Mouse (Mus musculus) cerebellum, adult 2 months (tissue): ENCODE results near the gene Gm44596. TPM values are rescaled to one million over a fixed set of nuclear protein-coding genes. Genes with fewer than 3 reads are reported as not detected.
"Not testable (repeated sequence)": the region's sequence is repeated elsewhere in the genome, so short reads cannot be mapped to it uniquely, and the experiment has no call there.

ENCODE experiments used
- DNase-seq, 2 experiments: peaks; one replicate each; pipeline ENCODE4 v3.0.0; 2021
- H3K27ac ChIP-seq: fragments of 200-500 bp; 2 replicates; pipeline ENCODE4 v1.5.1; 2012; ENCODE audit warnings: low read length, control low read depth, inconsistent platforms; ENCODE audit not compliant: insufficient read depth
- H3K27me3 ChIP-seq: fragments of 200-500 bp; 2 replicates; pipeline ENCODE4 v1.6.1; 2012; ENCODE audit warnings: inconsistent platforms, mild to moderate bottlenecking, low read length, moderate library complexity; ENCODE audit not compliant: control insufficient read depth, insufficient read depth
- H3K4me1 ChIP-seq: fragments of 200-500 bp; 2 replicates; pipeline ENCODE4 v1.6.1; 2011; ENCODE audit warnings: low read length; ENCODE audit not compliant: control insufficient read depth, insufficient read depth
- H3K4me3 ChIP-seq: fragments of 200-500 bp; replicated peaks from 2 replicates; pipeline ENCODE3; 2011; ENCODE audit warnings: mild to moderate bottlenecking, low read depth, low read length, control low read depth; ENCODE audit not compliant: insufficient read depth
- CTCF ChIP-seq: fragments of 200-500 bp; IDR thresholded peaks from 2 replicates; pipeline ENCODE4 v1.5.1; 2011; ENCODE audit warnings: low read depth, mild to moderate bottlenecking, control low read depth, low read length, moderate library complexity, borderline replicate concordance; ENCODE audit not compliant: insufficient read depth
- POLR2A ChIP-seq: fragments of 200-500 bp; IDR thresholded peaks from 2 replicates; pipeline ENCODE4 v1.6.1; 2011; ENCODE audit warnings: low read length, control low read depth, borderline replicate concordance; ENCODE audit not compliant: insufficient read depth
- WGBS: fragments of 180-500 bp; shearing (Covaris S2); methylation state at CpG from one replicate; pipeline ENCODE4 v1.1.7; 2018; 5-methylcytosine and 5-hydroxymethylcytosine counted together
- polyA plus RNA-seq: library from polyadenylated mRNA; depleted of rRNA; stranded (reverse); fragments of >200 nt; gene quantifications from 2 replicates; pipeline ENCODE4 v1.2.3, GENCODE M21; 2012

Gm44596 gene
- polyA plus RNA-seq, 1 experiment = not detected

GRCm38 (mm10) chr6:128364721-128365120, 10.6 kb upstream of the Gm44596 start:
- Histone ChIP-seq H3K27me3 (no peaks in the 10 kb centered on the region), H3K27ac (no peak overlapping the region), H3K4me1 (peaks cover 3% of the 10 kb centered on the region; the same call in 1 of the 2 replicates), H3K4me3 (no peak overlapping the region)
- 67% methylated on average over 6 of the region's 6 CpGs for WGBS
- no peak for DNase-seq
- TF ChIP-seq CTCF (no peak), POLR2A (no peak)

- Histone ChIP-seq H3K27me3 (no peaks in the 10 kb centered on the region), H3K4me3 (no peak overlapping the region), H3K27ac (no peak overlapping the region), H3K4me1 (peaks cover 3% of the 10 kb centered on the region; the same call in 1 of the 2 replicates)
- TF ChIP-seq POLR2A (no peak), CTCF (no peak)
- DNase-seq = no peak
- 90% methylated on average over 5 of the region's 5 CpGs for WGBS
Observed at GRCm38 (mm10) chr6:128366466-128366865, 8.8 kb upstream of the Gm44596 start.

- Histone ChIP-seq H3K4me1 (no peaks in the 10 kb centered on the region), H3K27ac (no peak overlapping the region), H3K4me3 (no peak overlapping the region), H3K27me3 (no peaks in the 10 kb centered on the region)
- 63% methylated on average over 5 of the region's 5 CpGs for WGBS
- TF ChIP-seq CTCF = peak; percentile 10; the same call in 1 of the 2 replicates
- TF ChIP-seq POLR2A = no peak
- DNase-seq = no peak
Observed at GRCm38 (mm10) chr6:128370040-128370439, 5.3 kb upstream of the Gm44596 start.

- H3K4me1 ChIP-seq = no peaks in the 10 kb centered on the region
- TF ChIP-seq CTCF (no peak), POLR2A (no peak)
- H3K27me3 ChIP-seq = no peaks in the 10 kb centered on the region
- H3K27ac ChIP-seq = no peak overlapping the region
- 86% methylated on average over 17 of the region's 17 CpGs for WGBS
- no peak overlapping the region for H3K4me3 ChIP-seq
- DNase-seq = no peak
Observed at GRCm38 (mm10) chr6:128376371-128377085, 1.2 kb downstream of the Gm44596 start.

GRCm38 (mm10) chr6:128379636-128380035, 4.3 kb downstream of the Gm44596 start:
- Histone ChIP-seq H3K27ac (no peak overlapping the region), H3K27me3 (no peaks in the 10 kb centered on the region), H3K4me1 (no peaks in the 10 kb centered on the region), H3K4me3 (no peak overlapping the region)
- WGBS = 81% methylated on average over 16 of the region's 16 CpGs
- DNase-seq = no peak
- TF ChIP-seq CTCF (no peak), POLR2A (no peak)

- H3K27ac ChIP-seq = not testable (repeated sequence)
- WGBS = 81% methylated on average over 1 of the region's 1 CpGs
Observed at GRCm38 (mm10) chr6:128380594-128381167, 5.4 kb downstream of the Gm44596 start.

GRCm38 (mm10) chr6:128381254-128381653, 6.0 kb downstream of the Gm44596 start:
- Histone ChIP-seq H3K27ac (no peak overlapping the region), H3K27me3 (no peaks in the 10 kb centered on the region), H3K4me1 (no peaks in the 10 kb centered on the region), H3K4me3 (no peak overlapping the region)
- DNase-seq = no peak
- WGBS = 76% methylated on average over 3 of the region's 3 CpGs
- no peak for TF ChIP-seq CTCF
- TF ChIP-seq POLR2A = no peak

More at GRCm38 (mm10) chr6:128380594-128381167, 5.4 kb downstream of the Gm44596 start:
- not testable (repeated sequence) for H3K4me1 ChIP-seq, H3K27me3 ChIP-seq, H3K4me3 ChIP-seq, DNase-seq

GRCm38 (mm10) chr6:128383752-128384151, 8.4 kb downstream of the Gm44596 start:
- H3K27ac ChIP-seq = no peak overlapping the region

More at GRCm38 (mm10) chr6:128383752-128384151, 8.4 kb downstream of the Gm44596 start:
- no peak for DNase-seq
- Histone ChIP-seq H3K27me3 (no peaks in the 10 kb centered on the region), H3K4me3 (no peak overlapping the region), H3K4me1 (no peaks in the 10 kb centered on the region; the same call in 1 of the 2 replicates)
- TF ChIP-seq POLR2A = no peak
- TF ChIP-seq CTCF = no peak
- 81% methylated on average over 7 of the region's 7 CpGs for WGBS
